Mouse (Mus musculus): ENCODE data around the gene Rin1.

Rin1 gene

DNA sequence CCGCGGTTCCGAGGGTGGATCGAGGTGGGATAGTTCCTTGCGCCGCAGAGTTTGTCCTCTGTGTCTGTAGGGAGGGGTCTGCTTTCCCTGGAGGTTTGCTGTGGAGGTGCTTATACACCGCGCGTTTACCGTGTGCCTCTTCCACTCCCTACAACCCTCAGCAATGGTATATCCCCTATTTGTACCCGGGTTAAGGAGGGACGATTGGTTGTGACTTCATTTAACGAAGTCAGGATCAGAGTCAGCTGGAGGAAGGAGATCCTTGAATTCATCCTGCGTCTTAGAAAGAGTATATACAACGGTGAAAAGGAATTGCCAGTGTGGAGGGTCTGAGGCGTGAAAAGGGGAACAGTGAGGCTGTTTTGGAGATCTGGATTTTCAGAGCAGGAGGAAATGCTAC is 8.7 kb upstream of the Rin1 start:
- DNase-seq (ENCODE audit: low read depth, low spot score), result no peak

DNA sequence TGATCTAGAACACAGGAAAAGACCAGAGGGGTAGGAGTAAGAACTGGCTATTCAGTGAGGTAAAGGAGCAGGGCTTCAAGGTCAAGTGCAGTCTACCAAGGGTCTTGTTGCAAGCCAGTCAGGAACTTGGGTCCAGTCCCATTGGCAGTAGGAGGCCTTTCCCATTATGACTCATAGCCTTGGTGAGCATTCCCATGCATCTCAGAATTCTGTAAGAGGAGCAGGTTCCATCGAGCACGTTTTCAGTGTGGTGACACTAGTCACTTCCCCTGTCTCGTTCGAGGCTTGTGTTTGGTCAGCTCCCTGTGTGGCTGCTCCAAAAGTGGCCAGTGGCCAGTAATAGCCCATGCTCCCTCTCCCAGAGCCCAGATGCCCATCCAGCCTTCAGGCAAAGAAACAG is 4.8 kb upstream of the Rin1 start:
- DNase-seq (ENCODE audit: low read depth, low spot score), result no peak

DNA sequence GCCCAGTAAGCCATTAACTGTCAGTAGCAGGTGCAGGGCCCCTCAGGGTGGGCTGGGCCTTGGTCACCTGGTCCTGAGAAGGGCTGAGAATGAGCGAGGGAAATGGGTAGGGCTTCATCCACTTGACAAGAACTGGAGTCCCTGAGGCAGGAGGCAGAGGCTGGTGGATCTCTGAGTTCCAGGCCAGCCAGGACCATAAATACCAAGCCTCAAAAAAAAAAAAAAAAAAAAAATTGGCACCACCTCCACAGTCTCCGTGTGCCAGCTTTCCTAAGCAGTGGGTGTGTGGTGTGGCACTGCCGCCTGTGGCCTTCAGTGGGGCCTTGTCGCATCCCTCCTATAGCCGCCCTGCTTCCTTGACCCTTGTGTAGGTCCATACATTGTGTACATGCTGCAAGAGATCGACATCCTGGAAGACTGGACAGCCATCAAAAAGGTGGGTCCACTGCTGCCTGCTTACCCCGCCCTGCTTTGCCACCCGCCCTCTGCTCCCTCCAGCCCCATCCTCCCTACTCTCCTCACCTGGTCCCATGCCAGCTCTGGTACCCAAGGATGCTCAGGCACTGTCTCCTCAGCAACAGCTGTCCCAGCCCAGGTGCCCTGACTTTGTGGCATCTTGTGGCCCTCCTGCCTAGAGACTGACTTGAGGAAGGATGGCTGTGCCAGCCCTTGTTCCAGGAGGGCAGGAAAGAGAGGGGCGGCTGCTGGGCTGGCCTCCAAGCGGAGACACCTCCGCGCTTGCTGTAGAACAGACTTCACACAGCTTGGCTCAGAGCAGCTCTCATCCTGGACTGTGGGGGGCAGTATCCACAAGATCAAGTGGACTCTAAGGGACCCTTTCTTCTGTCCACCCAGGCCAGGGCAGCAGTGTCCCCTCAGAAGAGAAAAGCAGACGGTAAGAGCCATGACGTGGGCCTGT is 1.9 kb upstream of the Rin1 start:
- no peak for DNase-seq (ENCODE audit: low read depth, low spot score)

DNA sequence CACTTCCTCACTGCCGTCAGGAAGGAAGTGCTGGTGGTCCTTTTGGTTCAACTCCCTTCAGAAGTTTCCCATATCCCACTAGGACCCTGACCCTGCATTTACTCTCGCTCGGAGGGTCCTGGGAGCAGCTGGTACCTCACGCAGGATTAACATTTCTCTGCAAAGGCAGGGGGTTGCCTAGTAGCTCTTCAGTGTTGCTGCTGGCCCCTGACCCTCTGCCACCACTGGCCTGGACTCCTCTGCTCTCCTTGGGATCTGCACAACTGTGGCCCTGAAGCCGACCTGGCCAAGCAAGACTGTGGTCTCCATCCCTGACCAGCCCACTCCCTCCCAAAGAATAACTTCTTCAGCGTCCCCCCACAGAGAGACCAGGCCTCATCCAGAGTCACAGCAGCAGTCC is 956 bp upstream of the Rin1 start:
- DNase-seq (ENCODE audit: low read depth, low spot score), result no peak

DNA sequence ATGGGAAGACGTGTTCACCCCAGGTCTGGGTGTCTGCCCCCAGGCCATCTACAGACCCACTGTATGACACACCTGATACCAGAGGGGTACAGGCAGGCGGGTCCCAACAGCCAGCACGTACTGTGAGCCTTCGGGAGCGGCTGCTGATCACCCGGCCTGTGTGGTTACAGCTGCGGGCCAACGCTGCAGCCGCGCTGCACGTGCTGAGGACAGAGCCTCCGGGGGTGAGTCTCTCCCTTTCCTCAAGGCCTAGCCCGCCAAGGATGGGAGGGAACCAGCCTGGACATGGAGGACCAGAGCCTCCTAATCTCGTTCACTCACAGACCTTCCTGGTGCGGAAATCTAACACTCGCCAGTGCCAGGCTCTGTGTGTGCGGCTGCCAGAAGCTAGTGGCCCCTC is 750 bp downstream of the Rin1 start:
- DNase-seq (ENCODE audit: low read depth, low spot score), result no peak

DNA sequence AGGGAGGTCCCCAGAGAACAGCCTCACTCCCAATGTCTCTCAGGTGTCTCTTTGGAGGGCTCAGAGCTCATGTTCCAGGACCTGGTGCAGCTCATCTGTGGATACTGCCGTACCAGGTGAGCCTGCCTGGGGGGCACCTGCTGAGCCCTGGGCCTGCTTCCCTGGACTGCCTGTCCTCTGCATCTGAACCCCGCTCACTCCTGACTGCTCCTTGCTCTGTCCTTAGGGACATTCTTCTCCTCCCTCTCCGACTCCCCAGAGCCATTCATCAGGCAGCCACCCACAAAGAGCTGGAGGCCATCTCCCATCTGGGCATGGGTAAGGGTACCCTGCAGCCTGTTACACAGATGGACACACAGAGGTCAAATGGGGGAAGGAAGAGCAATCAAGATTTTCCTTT is 1.2 kb downstream of the Rin1 start:
- no peak for DNase-seq (ENCODE audit: low read depth, low spot score)

DNA sequence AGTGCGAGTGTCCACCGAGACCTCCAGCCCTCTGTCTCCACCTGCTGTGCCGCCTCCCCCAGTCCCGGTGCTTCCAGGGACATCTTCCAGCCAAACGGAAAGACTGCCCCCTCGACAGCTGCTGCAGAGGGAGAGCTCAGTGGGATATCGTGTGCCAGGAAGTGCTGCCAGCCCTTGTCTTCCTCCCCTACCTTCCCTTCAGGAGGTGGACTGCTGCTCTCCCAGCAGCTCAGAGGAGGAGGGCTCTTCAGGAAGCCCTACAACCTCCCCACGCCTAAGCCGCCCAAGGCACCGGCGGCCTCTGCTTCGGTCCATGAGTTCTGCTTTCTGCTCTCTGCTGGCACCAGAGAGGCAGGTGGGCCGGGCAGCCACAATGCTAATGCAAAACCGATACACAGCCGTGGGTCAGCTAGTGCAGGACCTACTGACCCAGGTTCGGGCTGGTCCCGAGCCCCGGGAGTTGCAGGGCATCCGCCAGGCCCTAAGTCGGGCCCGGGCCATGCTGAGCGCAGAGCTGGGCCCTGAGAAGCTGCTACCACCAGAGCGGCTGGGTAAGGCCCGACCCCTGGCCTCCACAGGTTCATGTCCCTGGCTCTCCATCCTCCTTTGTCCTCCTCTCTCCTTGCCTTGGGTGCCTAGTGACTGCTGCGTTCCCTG is 2.0 kb downstream of the Rin1 start:
- DNase-seq (ENCODE audit: low read depth, low spot score), result no peak

DNA sequence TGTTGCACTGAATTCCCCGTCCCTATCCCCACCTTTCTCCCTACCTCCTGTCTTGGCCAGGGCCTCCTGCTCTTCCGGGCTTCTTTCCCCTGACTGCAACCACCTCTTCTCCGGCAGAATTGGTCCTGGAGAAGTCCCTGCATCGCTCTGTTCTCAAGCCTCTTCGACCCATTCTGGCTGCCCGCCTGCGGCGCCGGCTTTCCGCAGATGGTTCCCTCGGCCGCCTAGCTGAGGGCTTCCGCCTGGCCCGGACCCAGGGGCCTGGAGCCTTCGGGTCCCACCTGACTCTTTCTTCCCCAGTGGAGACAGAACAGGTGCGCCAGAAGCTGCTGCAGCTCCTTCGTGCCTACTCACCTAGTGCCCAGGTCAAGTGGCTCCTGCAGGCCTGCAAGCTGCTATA is 2.6 kb downstream of the Rin1 start:
- DNase-seq (ENCODE audit: low read depth, low spot score), result no peak

DNA sequence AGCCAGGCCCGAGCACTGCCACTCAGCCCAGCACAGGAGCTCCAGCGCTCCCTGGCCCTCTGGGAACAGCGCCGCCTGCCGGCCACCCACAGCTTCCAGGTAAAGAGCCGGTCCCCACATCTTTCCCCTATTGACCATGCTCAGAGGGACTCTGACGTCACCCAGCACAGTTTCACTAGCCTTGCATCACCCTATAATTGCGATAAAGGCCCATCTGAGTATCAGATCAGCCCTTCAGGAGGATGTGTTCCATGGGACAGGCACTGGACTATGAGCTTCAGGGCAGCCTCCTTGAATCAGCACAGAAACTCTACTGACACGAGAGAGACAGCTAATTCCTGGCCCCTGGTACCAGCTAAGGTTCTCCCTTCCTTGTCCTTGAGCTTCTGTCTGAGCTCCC is 3.6 kb downstream of the Rin1 start:
- no peak for DNase-seq (ENCODE audit: low read depth, low spot score)

DNA sequence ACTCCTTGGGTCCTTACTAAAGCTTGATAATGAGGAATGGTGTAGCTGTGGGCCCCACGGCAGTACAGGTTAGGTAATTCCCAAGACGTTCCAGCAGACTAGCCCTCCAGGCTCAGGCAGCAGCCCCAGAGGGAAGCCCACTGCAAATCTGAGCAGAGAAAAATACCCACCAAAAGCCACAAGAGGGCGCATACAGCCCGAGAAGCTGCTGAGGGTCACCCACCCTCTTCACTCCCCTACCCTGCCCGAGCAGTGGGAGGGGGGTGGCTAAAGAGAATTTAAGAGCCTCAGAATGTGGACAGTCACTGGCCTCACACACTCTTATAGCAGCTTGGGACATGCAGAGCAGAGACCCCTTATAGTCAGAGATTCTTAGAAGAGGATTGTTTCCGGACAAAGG is 6.0 kb downstream of the Rin1 start:
- DNase-seq (ENCODE audit: low read depth, low spot score), result no peak

DNA sequence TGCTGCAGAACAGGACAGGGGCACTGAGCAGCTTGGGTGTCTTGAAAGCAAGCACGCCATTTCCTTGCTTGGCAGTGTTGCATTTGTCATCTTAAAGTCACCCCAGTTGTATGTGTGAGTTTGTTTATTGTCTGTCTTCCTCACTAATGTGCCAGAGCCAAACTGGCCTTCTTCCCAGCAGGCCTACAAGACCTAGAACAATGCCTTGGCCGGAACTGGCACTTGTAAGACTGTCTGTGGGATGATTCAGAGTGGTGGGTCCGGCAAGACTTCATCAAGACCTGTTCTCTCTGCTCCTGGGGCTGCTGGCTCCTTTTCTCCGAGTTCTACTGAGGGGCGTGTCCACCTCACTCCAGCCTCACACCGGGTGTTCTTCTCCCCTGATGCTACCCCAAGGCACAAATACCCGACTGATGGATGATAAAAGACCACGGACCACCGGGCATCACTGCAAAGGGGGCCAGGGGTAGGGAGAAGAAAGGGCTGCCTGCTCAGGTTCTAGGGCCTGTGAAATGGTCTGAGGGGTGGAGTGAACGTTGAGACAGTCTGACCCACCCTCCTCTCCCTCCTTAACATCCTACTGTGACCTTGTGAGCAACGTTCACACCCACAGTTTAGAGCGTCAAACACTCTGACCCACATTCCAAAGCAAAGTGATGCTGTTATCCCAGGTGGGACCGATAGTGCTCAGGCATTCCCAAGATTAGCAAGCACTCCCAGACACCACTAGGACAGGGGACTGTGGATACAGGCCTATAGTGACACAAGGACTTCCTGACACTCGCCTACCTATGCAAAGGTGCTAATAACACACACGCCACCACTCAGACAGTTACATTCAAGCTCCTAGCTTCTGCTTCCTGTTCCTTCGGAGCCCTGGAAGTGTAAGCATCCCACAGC is 7.8 kb downstream of the Rin1 start:
- no peak for DNase-seq (ENCODE audit: low read depth, low spot score)

DNA sequence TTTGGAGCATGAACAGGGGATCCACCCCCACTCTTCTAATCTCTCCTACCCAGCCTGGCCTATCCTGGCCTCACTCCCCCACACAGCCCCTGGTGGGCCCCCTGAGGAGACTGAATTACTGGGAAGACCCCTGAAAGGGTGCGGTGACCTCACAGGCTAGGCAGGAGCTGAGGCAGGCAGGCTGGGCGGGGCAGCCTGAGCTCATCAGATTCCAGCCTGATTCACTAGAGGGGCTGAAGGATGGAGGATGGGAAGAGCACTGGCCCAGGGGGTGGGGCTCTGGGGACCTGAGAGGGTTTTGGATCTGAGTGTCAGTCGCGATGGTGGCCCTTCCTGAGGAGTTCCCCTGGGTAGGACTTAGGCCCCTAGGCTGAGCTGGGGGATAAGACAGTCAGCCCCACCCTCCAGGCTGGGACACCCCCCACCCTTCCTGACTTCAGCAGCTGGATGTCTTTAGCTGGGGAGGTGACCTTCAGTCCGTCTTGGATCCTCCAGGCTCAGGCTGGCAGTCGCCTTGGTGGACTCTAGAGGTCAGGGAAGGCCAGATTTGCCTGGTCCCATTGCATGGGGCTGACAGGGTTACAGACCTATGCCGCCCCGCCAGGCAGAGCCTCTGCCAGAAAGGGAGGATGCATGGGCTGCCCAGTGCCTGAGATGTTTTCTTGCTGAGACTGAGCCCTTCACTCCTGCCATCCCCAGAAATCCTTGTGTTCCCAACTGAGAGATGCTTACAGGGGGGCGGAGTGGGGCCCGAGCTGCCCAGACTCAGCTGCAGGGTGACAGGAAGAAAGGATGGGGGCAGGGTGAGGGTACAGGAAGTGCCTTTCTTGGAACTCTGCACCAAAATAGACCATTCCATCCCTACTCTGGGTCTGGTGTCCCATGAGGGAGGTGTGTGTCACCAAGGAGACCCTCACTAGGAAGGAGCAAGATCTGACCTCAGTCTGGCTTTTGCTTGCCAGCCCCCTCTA is 8.8 kb downstream of the Rin1 start:
- DNase-seq (ENCODE audit: low read depth, low spot score), result no peak

DNA sequence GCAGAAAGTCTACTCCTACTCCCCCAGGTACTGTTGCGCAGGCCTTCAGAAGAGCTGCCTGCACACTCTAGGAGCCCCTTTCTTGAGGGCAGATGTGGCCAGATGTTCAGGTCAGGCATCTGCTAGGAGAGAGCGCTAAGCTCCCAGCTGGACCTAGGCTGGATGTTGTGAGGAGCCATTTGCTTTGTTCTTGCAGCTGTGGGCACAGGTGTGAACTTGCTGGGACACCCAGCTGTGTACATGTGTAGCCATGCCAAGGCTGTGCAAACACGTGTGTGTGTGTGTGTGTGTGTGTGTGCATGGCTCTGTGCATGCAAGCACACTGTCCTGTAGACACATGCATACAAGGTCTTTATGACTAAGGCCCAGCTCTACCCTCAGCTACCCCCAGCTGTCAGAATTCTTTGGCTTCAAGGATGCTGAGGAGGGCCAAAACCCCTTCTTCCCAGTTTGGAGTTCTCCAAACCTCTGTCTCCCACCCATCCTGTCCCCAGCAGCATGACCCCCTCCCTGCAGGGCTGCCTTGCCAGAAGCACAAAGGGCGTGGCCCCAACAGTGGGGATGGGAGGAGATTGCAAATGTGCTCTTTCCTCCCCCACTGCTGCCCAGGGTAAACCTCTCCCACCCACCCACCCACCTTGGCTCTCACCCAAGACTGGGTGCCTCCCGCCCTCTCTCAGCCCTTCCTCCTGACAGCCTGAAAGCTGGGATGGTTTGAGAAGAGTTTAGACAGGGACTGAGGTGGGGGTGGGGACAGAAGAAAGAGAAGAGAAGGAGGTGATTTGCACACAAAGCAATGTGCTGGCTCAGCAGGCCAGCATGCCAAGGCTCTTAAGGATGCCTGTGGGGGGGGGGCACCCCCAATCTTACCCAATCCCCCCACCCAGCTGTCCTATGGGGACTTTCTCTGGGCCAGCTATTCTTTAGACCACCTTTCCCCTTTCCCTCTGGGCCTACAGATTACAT is 10.4 kb downstream of the Rin1 start:
- DNase-seq (ENCODE audit: low read depth, low spot score), result no peak

DNA sequence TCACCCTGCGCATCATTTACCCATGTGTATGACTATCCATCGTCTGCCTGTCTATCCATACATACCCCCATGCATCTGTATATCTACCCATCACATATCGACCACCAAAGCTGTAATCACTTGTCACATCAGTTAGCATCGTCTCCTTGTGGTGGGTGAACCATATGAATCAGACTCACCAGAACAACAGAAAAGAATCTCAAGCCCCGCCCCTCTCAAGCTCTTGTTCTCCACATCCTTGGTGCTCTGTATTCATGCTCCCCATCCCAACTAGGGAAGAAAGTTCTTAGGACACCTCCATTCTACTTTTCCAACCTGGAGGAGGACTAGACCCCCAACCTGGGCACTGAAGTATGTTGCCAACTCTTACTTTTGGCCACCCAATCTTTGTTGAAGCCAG is 11.8 kb downstream of the Rin1 start:
- no peak for DNase-seq (ENCODE audit: low read depth, low spot score)

DNA sequence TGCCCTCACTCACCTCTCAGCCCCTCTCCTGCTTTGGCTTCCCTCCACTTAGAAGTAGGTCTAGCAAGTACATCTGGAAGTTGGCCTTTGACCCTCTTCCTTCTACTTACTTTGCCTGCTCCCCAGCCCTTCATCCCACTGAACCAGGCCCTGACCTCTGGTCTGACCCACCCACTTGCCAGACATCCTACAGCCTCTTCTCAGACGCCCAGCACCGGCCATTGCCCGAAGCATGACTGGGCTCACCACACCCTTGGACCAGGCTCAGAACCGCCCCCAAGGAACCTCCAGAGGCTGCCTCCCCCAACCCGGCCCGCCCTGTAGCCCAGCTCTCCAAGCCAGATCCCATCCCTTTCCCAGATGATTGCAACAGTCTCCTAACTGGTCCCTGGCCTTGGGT is 12.2 kb downstream of the Rin1 start:
- DNase-seq (ENCODE audit: low read depth, low spot score), result no peak

DNA sequence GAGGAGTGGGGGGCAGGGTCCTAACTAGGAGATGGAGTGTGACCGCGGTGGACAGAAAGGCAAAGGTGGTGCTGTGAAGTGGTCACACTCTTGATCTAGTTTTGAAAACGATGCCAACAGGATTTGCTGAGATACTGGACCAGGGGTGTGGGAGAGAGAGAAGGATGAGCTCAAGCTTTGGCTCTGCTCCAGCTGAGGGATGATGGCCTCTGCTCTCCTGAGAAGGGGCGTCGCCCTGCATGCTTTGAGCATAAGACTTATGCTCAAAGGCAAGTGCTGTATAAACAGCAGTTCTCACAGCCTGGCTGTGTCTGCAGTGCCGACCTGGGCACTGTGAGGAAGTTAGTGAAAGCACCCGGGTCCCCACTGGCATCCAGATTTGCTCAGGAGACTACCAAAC is 14.8 kb downstream of the Rin1 start:
- no peak for DNase-seq (ENCODE audit: low read depth, low spot score)

DNA sequence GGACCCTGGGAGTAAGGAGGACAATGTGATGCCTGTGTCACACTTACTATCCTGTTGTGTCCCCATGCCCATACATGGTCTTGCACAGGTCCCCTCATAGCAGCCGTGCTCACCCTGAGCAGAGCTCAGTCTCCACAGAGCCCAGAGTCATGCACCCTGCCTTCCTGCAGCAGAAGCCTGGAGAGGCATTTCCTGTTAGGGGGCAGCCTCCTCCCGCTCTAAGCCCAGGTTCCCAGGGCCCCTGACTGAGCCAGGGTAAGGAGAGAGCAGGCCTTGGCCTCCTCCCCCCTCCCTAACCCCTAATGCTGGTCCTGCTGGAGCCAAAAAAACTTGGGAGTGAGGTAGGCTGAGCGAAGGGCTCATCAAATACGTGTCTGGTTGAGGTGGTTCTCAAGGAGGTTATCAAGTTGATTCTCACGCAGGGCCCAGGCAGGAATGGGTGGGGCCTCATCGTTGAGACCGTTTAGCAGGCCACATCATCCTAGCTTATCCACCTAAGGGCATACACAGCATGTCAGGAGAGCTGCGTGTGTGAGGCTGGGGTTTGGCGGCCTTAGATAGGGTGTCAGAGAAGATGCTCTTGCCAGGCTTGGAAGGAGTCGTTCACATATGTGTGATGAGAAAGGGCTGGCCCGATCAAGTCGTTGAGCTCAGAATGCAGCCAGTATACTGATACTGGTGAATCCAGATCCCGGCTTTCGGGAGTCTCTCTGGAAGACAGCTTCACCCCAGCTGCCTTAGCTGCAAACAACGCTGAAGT is 16.9 kb downstream of the Rin1 start:
- DNase-seq (ENCODE audit: low read depth, low spot score), result no peak

DNA sequence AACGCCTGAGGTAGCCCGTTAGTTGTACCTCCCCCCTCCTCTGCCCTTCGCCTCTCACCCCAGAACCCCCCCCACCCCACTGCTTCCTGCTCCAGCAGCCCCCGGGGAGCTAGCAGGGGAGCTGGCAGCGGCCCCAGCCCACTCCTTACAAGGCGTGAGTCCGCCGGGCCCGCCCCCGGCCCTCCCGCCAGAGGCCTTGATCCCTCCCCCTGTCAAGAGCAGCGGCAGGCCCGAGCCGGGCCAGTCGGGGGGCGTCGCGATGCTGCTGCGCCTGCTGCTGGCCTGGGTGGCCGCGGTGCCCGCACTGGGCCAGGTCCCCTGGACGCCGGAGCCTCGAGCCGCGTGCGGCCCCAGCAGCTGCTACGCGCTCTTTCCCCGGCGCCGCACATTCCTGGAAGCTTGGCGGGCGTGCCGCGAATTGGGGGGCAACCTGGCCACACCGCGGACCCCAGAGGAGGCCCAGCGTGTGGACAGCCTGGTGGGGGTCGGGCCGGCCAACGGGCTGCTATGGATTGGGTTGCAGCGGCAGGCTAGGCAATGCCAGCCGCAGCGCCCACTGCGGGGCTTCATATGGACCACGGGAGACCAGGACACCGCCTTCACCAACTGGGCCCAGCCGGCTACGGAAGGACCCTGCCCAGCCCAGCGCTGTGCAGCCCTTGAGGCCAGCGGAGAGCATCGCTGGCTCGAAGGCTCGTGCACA is 17.7 kb downstream of the Rin1 start, which contains the start of gene Cd248:
TSS of gene Cd248 (plus strand) at position 212 of the 703 bp plus-strand sequence.
- DNase-seq (ENCODE audit: low read depth, low spot score), result no peak

All from retina, postnatal 7 days (tissue).